Mouse (Mus musculus) layer of hippocampus, adult 9-10 months (tissue): ENCODE data around the gene Cep135.

Source experiments
- DNase-seq: peaks from one replicate; pipeline ENCODE4 v3.0.0; 2022; ENCODE audit warnings: low spot score

Cep135 gene

GRCm38 (mm10) chr5:76588551-76589283, at the start of gene Cep135:
TSS of gene Cep135 (plus strand) at chr5:76588698.
- no peak for DNase-seq

- no peak for DNase-seq
Observed at GRCm38 (mm10) chr5:76540181-76540580, 48.3 kb upstream of the Cep135 start.

GRCm38 (mm10) chr5:76540842-76541241, 47.7 kb upstream of the Cep135 start:
- DNase-seq: no peak

- DNase-seq: no peak
Observed at GRCm38 (mm10) chr5:76543200-76543599, 45.3 kb upstream of the Cep135 start.

GRCm38 (mm10) chr5:76550426-76550825, 38.1 kb upstream of the Cep135 start:
- no peak for DNase-seq

- DNase-seq: no peak
Observed at GRCm38 (mm10) chr5:76565321-76565720, 23.2 kb upstream of the Cep135 start.

- DNase-seq: no peak
Observed at GRCm38 (mm10) chr5:76574251-76574650, 14.2 kb upstream of the Cep135 start.

- no peak for DNase-seq
Observed at GRCm38 (mm10) chr5:76577026-76577425, 11.5 kb upstream of the Cep135 start.

- DNase-seq: no peak
Observed at GRCm38 (mm10) chr5:76585378-76585777, 3.1 kb upstream of the Cep135 start.

- no peak for DNase-seq
Observed at GRCm38 (mm10) chr5:76589311-76589710, 813 bp downstream of the Cep135 start.

- no peak for DNase-seq
Observed at GRCm38 (mm10) chr5:76590009-76590408, 1.5 kb downstream of the Cep135 start.

- no peak for DNase-seq
Observed at GRCm38 (mm10) chr5:76591885-76592284, 3.4 kb downstream of the Cep135 start.

- DNase-seq: no peak
Observed at GRCm38 (mm10) chr5:76609702-76610370, 21.3 kb downstream of the Cep135 start.

GRCm38 (mm10) chr5:76612867-76613499, 24.5 kb downstream of the Cep135 start:
- DNase-seq: no peak

- DNase-seq: no peak
Observed at GRCm38 (mm10) chr5:76615276-76615675, 26.8 kb downstream of the Cep135 start.

GRCm38 (mm10) chr5:76616196-76616747, 27.8 kb downstream of the Cep135 start:
- no peak for DNase-seq

- no peak for DNase-seq
Observed at GRCm38 (mm10) chr5:76618750-76619149, 30.3 kb downstream of the Cep135 start.

- no peak for DNase-seq
Observed at GRCm38 (mm10) chr5:76623759-76624158, 35.3 kb downstream of the Cep135 start.

GRCm38 (mm10) chr5:76627770-76628169, 39.3 kb downstream of the Cep135 start:
- no peak for DNase-seq

- no peak for DNase-seq
Observed at GRCm38 (mm10) chr5:76634012-76634411, 45.5 kb downstream of the Cep135 start.

GRCm38 (mm10) chr5:76635592-76635991, 47.1 kb downstream of the Cep135 start:
- DNase-seq: no peak

GRCm38 (mm10) chr5:76642076-76642475, 53.6 kb downstream of the Cep135 start:
- no peak for DNase-seq

- DNase-seq: no peak
Observed at GRCm38 (mm10) chr5:76644234-76644633, 55.7 kb downstream of the Cep135 start.
